Mouse (Mus musculus): ENCODE measurements around the gene Sgo1. TPM values are rescaled to one million over a fixed set of nuclear protein-coding genes. Genes with fewer than 3 reads are reported as not detected.

Gene Sgo1
- polyA plus RNA-seq, 1 experiment: 4.2 TPM

GRCm38 (mm10) chr17:53689946-53690345, 813 bp upstream of the Sgo1 start:
- Histone ChIP-seq H3K27ac (ENCODE audit: control insufficient read depth, insufficient read depth, low read length) (peak overlapping the region; percentile 85), H3K27me3 (ENCODE audit: control insufficient read depth, insufficient read depth, low read length) (no peaks in the 10 kb centered on the region), H3K4me1 (replicated peaks; ENCODE audit: control insufficient read depth, insufficient read depth, low read length) (no peaks in the 10 kb centered on the region), H3K4me3 (ENCODE audit: control insufficient read depth, insufficient read depth, low read length) (peak overlapping the region; percentile 73), H3K36me3 (ENCODE audit: control insufficient read depth, insufficient read depth, low read length) (0 out of 2 replicates have a peak, but pooled peaks cover 3% of the 10 kb centered on the region)
- no peak for DNase-seq
- WGBS: 14% methylated on average over 7 of the region's 7 CpGs
- no peak for TF ChIP-seq POLR2A (IDR thresholded peaks at IDR 0.05; ENCODE audit: control insufficient read depth, extremely low read depth, insufficient read depth, low read length, poor library complexity)
- TF ChIP-seq CTCF (IDR thresholded peaks at IDR 0.05; ENCODE audit: borderline replicate concordance, control insufficient read depth, extremely low read depth, insufficient read depth, low read length, poor library complexity): no peak

GRCm38 (mm10) chr17:53688321-53688720, 812 bp downstream of the Sgo1 start:
- WGBS: 0% methylated on average over 1 of the region's 1 CpGs
- TF ChIP-seq CTCF (IDR thresholded peaks at IDR 0.05; ENCODE audit: borderline replicate concordance, control insufficient read depth, extremely low read depth, insufficient read depth, low read length, poor library complexity) (no peak), POLR2A (IDR thresholded peaks at IDR 0.05; ENCODE audit: control insufficient read depth, extremely low read depth, insufficient read depth, low read length, poor library complexity) (no peak)
- no peaks in the 10 kb centered on the region for H3K27me3 ChIP-seq (ENCODE audit: control insufficient read depth, insufficient read depth, low read length)
- peaks cover 3% of the 10 kb centered on the region; the same call in 1 of the 2 replicates for H3K36me3 ChIP-seq (ENCODE audit: control insufficient read depth, insufficient read depth, low read length)
- no peak overlapping the region for H3K4me3 ChIP-seq (ENCODE audit: control insufficient read depth, insufficient read depth, low read length)
- H3K4me1 ChIP-seq (replicated peaks; ENCODE audit: control insufficient read depth, insufficient read depth, low read length): no peaks in the 10 kb centered on the region
- H3K27ac ChIP-seq (ENCODE audit: control insufficient read depth, insufficient read depth, low read length): no peak overlapping the region
- DNase-seq: no peak

GRCm38 (mm10) chr17:53678716-53679115, 10.4 kb downstream of the Sgo1 start:
- Histone ChIP-seq H3K27ac (ENCODE audit: control insufficient read depth, insufficient read depth, low read length) (no peak overlapping the region), H3K27me3 (ENCODE audit: control insufficient read depth, insufficient read depth, low read length) (no peaks in the 10 kb centered on the region), H3K36me3 (ENCODE audit: control insufficient read depth, insufficient read depth, low read length) (peaks cover 36% of the 10 kb centered on the region), H3K4me1 (replicated peaks; ENCODE audit: control insufficient read depth, insufficient read depth, low read length) (no peaks in the 10 kb centered on the region), H3K4me3 (ENCODE audit: control insufficient read depth, insufficient read depth, low read length) (no peak overlapping the region)
- no peak for TF ChIP-seq CTCF (IDR thresholded peaks at IDR 0.05; ENCODE audit: borderline replicate concordance, control insufficient read depth, extremely low read depth, insufficient read depth, low read length, poor library complexity)
- no peak for TF ChIP-seq POLR2A (IDR thresholded peaks at IDR 0.05; ENCODE audit: control insufficient read depth, extremely low read depth, insufficient read depth, low read length, poor library complexity)
- WGBS: 94% methylated on average over 8 of the region's 8 CpGs
- DNase-seq: no peak

- no peaks in the 10 kb centered on the region for H3K4me1 ChIP-seq (replicated peaks; ENCODE audit: control insufficient read depth, insufficient read depth, low read length)
- H3K36me3 ChIP-seq (ENCODE audit: control insufficient read depth, insufficient read depth, low read length): peaks cover 68% of the 10 kb centered on the region
- TF ChIP-seq POLR2A (IDR thresholded peaks at IDR 0.05; ENCODE audit: control insufficient read depth, extremely low read depth, insufficient read depth, low read length, poor library complexity) (no peak), CTCF (IDR thresholded peaks at IDR 0.05; ENCODE audit: borderline replicate concordance, control insufficient read depth, extremely low read depth, insufficient read depth, low read length, poor library complexity) (no peak)
- no peak for DNase-seq
- WGBS: 91% methylated on average over 8 of the region's 8 CpGs
- H3K27me3 ChIP-seq (ENCODE audit: control insufficient read depth, insufficient read depth, low read length): no peaks in the 10 kb centered on the region
- no peak overlapping the region for H3K27ac ChIP-seq (ENCODE audit: control insufficient read depth, insufficient read depth, low read length)
- no peak overlapping the region for H3K4me3 ChIP-seq (ENCODE audit: control insufficient read depth, insufficient read depth, low read length)
Measured at GRCm38 (mm10) chr17:53670453-53670852, 18.7 kb downstream of the Sgo1 start.

- peaks cover 81% of the 10 kb centered on the region for H3K36me3 ChIP-seq (ENCODE audit: control insufficient read depth, insufficient read depth, low read length)
- TF ChIP-seq POLR2A (IDR thresholded peaks at IDR 0.05; ENCODE audit: control insufficient read depth, extremely low read depth, insufficient read depth, low read length, poor library complexity): no peak
- no peak overlapping the region for H3K4me3 ChIP-seq (ENCODE audit: control insufficient read depth, insufficient read depth, low read length)
- WGBS: 96% methylated on average over 2 of the region's 2 CpGs
- H3K27me3 ChIP-seq (ENCODE audit: control insufficient read depth, insufficient read depth, low read length): no peaks in the 10 kb centered on the region
- no peak for DNase-seq
- H3K4me1 ChIP-seq (replicated peaks; ENCODE audit: control insufficient read depth, insufficient read depth, low read length): no peaks in the 10 kb centered on the region
- H3K27ac ChIP-seq (ENCODE audit: control insufficient read depth, insufficient read depth, low read length): no peak overlapping the region
Measured at GRCm38 (mm10) chr17:53664703-53665382, 24.3 kb downstream of the Sgo1 start.

GRCm38 (mm10) chr17:53664267-53664666, 24.9 kb downstream of the Sgo1 start:
- Histone ChIP-seq H3K4me3 (ENCODE audit: control insufficient read depth, insufficient read depth, low read length) (no peak overlapping the region), H3K4me1 (replicated peaks; ENCODE audit: control insufficient read depth, insufficient read depth, low read length) (no peaks in the 10 kb centered on the region), H3K27ac (ENCODE audit: control insufficient read depth, insufficient read depth, low read length) (no peak overlapping the region), H3K27me3 (ENCODE audit: control insufficient read depth, insufficient read depth, low read length) (no peaks in the 10 kb centered on the region), H3K36me3 (ENCODE audit: control insufficient read depth, insufficient read depth, low read length) (peaks cover 80% of the 10 kb centered on the region)
- WGBS: 87% methylated on average over 3 of the region's 3 CpGs
- TF ChIP-seq POLR2A (IDR thresholded peaks at IDR 0.05; ENCODE audit: control insufficient read depth, extremely low read depth, insufficient read depth, low read length, poor library complexity): no peak
- no peak for TF ChIP-seq CTCF (IDR thresholded peaks at IDR 0.05; ENCODE audit: borderline replicate concordance, control insufficient read depth, extremely low read depth, insufficient read depth, low read length, poor library complexity)
- DNase-seq: no peak
